Mouse (Mus musculus) splenic B cell, adult 2 months (primary cell): ENCODE results near the gene Gm7347.
"Not testable (repeated sequence)": the region's sequence is repeated elsewhere in the genome, so short reads cannot be mapped to it uniquely, and the experiment has no call there.

ENCODE experiments used
- DNase-seq: peaks from one replicate; pipeline ENCODE4 v3.0.0-alpha.2; 2011; ENCODE audit warnings: low read depth, low spot score
- H3K27me3 ChIP-seq: 2 replicates; pipeline ENCODE4 v1.6.1; 2012; ENCODE audit warnings: mild to moderate bottlenecking, low read length, moderate library complexity, mixed read lengths; ENCODE audit not compliant: control insufficient read depth, poor library complexity, insufficient read depth, severe bottlenecking
- H3K36me3 ChIP-seq: 2 replicates; pipeline ENCODE4 v1.6.1; 2012; ENCODE audit warnings: mild to moderate bottlenecking, low read length, moderate library complexity, mixed read lengths; ENCODE audit not compliant: control insufficient read depth, poor library complexity, insufficient read depth, severe bottlenecking

Gene Gm7347

DNA sequence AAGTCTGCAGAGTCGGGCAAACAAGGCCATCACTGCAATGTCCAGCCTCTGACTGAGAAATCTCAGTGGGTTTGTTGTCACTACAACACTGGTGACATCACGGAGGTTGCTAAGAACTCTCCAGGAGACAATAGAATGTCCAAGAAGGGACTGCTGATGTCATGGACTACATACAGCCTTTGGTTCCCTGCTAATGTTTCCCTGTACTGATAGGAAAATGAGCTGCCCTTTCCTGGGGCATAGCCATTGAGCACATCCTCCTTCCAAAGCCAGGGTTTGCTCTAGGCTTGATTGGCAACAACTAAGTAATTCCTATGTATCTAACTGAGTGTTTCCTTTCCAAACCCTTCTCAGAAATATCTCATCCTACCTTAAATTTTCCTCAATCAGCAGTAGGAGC lies at the start of gene Gm7347:
Gene Gm7347, minus strand, starts transcription at position 101 of the 400 bp plus-strand sequence.
- not testable (repeated sequence) for H3K27me3 ChIP-seq, H3K36me3 ChIP-seq, DNase-seq

DNA sequence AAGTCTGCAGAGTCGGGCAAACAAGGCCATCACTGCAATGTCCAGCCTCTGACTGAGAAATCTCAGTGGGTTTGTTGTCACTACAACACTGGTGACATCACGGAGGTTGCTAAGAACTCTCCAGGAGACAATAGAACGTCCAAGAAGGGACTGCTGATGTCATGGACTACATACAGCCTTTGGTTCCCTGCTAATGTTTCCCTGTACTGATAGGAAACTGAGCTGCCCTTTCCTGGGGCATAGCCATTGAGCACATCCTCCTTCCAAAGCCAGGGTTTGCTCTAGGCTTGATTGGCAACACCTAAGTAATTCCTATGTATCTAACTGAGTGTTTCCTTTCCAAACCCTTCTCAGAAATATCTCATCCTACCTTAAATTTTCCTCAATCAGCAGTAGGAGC lies 46.9 kb upstream of the Gm7347 start, which contains the start of gene 5031410I06Rik:
Gene 5031410I06Rik, minus strand, starts transcription at position 101 of the 400 bp plus-strand sequence.
- H3K36me3 ChIP-seq, DNase-seq, H3K27me3 ChIP-seq: not testable (repeated sequence)

DNA sequence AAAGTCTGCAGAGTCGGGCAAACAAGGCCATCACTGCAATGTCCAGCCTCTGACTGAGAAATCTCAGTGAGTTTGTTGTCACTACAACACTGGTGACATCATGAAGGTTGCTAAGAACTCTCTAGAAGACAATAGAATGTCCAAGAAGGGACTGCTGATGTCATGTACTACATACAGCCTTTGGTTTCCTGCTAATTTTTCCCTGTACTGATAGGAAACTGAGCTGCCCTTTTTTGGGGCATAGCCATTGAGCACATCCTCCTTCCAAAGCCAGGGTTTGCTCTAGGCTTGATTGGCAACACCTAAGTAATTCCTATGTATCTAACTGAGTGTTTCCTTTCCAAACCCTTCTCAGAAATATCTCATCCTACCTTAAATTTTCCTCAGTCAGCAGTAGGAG lies 30.8 kb upstream of the Gm7347 start, which contains the start of gene Gm10471:
Gene Gm10471, minus strand, starts transcription at position 101 of the 400 bp plus-strand sequence.
- DNase-seq, H3K27me3 ChIP-seq, H3K36me3 ChIP-seq: not testable (repeated sequence)

- not testable (repeated sequence) for H3K36me3 ChIP-seq, H3K27me3 ChIP-seq, DNase-seq
Observed at GRCm38 (mm10) chr5:26079023-26079422, 20.6 kb upstream of the Gm7347 start.

DNA sequence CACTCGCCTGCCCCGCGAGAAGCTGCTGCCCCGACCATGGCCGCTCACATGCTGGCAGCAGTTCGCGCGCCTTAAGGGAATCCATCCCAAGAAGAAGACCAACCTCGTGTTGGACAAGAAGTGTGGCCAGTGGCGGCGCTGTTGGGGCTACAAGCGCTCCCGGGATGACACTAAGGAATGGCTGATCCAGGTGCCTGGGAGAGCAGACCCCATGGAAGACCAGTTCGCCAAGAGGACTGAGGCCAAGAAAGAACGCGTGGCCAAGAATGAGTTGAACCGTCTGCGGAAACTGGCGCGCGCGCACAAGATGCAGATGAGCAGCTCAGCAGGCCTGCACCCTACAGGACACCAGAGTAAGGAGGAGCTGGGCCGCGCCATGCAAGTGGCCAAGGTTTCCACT lies 12.3 kb upstream of the Gm7347 start:
- no peaks in the 10 kb centered on the region for H3K27me3 ChIP-seq
- DNase-seq, result no peak
- no peaks in the 10 kb centered on the region for H3K36me3 ChIP-seq

- H3K36me3 ChIP-seq, DNase-seq, H3K27me3 ChIP-seq: not testable (repeated sequence)
Observed at GRCm38 (mm10) chr5:26039458-26039857, 18.9 kb downstream of the Gm7347 start, which contains the start of gene Speer4a. Speer4a (minus strand) TSS chr5:26039558.

- not testable (repeated sequence) for DNase-seq, H3K27me3 ChIP-seq
Observed at GRCm38 (mm10) chr5:26022816-26023215, 35.6 kb downstream of the Gm7347 start, which contains the start of gene Gm5862. Gm5862 (minus strand) TSS chr5:26022916.

GRCm38 (mm10) chr5:26007697-26008096 lies 50.7 kb downstream of the Gm7347 start:
- H3K36me3 ChIP-seq, H3K27me3 ChIP-seq, DNase-seq: not testable (repeated sequence)

More at GRCm38 (mm10) chr5:26022816-26023215, 35.6 kb downstream of the Gm7347 start, which contains the start of gene Gm5862:
- H3K36me3 ChIP-seq, result not testable (repeated sequence)

GRCm38 (mm10) chr5:26006937-26007695 lies 51.3 kb downstream of the Gm7347 start:
- DNase-seq, H3K27me3 ChIP-seq: not testable (repeated sequence)

GRCm38 (mm10) chr5:26004698-26005097 lies 53.7 kb downstream of the Gm7347 start, which contains the start of gene Gm1979:
Gm1979 (minus strand) TSS chr5:26004798.
- not testable (repeated sequence) for H3K36me3 ChIP-seq, H3K27me3 ChIP-seq, DNase-seq

More at GRCm38 (mm10) chr5:26006937-26007695, 51.3 kb downstream of the Gm7347 start:
- H3K36me3 ChIP-seq, result not testable (repeated sequence)
